Mouse (Mus musculus): ENCODE results near the gene Fam151a. TPM values are rescaled to one million over a fixed set of nuclear protein-coding genes. Genes with fewer than 3 reads are reported as not detected.
A peak's percentile ranks its signal among the peaks of the same experiment; 100 is the strongest.
"Not testable (repeated sequence)": the region's sequence is repeated elsewhere in the genome, so short reads cannot be mapped to it uniquely, and the experiment has no call there.

Gene Fam151a
- polyA plus RNA-seq, 2 experiments = 0.43 to 1.1 TPM

GRCm38 (mm10) chr4:106788627-106789026 lies 54.9 kb downstream of the Fam151a start:
- H3K9ac ChIP-seq (ENCODE audit: low read depth, low read length, severe bottlenecking) = no peak overlapping the region
- no peaks in the 10 kb centered on the region for H3K9me3 ChIP-seq (ENCODE audit: control insufficient read depth, low read length)
- DNase-seq (ENCODE audit: low spot score) (no peak), ATAC-seq (ENCODE audit: low FRiP score, low read depth) (no peak)
- H3K27ac ChIP-seq (replicated peaks; ENCODE audit: low read depth, low read length) = no peak overlapping the region
- no peak overlapping the region for H3K4me3 ChIP-seq (replicated peaks; ENCODE audit: low read length)
- TF ChIP-seq POLR2A (IDR thresholded peaks at IDR 0.05; ENCODE audit: borderline replicate concordance, extremely low read depth, insufficient read depth, insufficient read length) = no peak
- no peaks in the 10 kb centered on the region for H3K27me3 ChIP-seq (ENCODE audit: control insufficient read depth, insufficient read depth, low read length)
- H3K4me1 ChIP-seq (ENCODE audit: control insufficient read depth, insufficient read depth, low read length) = peaks cover 49% of the 10 kb centered on the region
- H3K4me2 ChIP-seq (replicated peaks; ENCODE audit: low read depth, low read length, severe bottlenecking) = no peak overlapping the region
- WGBS = 92% methylated on average over 11 of the region's 11 CpGs
- H3K36me3 ChIP-seq (ENCODE audit: control insufficient read depth, insufficient read depth, low read length) = no peaks in the 10 kb centered on the region

- WGBS = 57% methylated on average over 9 of the region's 9 CpGs
- no peak for ATAC-seq (ENCODE audit: low FRiP score, low read depth)
- no peaks in the 10 kb centered on the region for H3K9me3 ChIP-seq (ENCODE audit: control insufficient read depth, low read length)
- DNase-seq (ENCODE audit: low spot score) = no peak
- no peak overlapping the region for H3K9ac ChIP-seq (ENCODE audit: low read depth, low read length, severe bottlenecking)
- TF ChIP-seq POLR2A (IDR thresholded peaks at IDR 0.05; ENCODE audit: borderline replicate concordance, extremely low read depth, insufficient read depth, insufficient read length) = no peak
- no peak overlapping the region for H3K4me3 ChIP-seq (replicated peaks; ENCODE audit: low read length)
- H3K27ac ChIP-seq (replicated peaks; ENCODE audit: low read depth, low read length) = peak overlapping the region; percentile 26; the same call in 1 of the 2 replicates
- H3K4me1 ChIP-seq (ENCODE audit: control insufficient read depth, insufficient read depth, low read length) = peaks cover 42% of the 10 kb centered on the region
- no peaks in the 10 kb centered on the region for H3K36me3 ChIP-seq (ENCODE audit: control insufficient read depth, insufficient read depth, low read length)
- no peaks in the 10 kb centered on the region for H3K27me3 ChIP-seq (ENCODE audit: control insufficient read depth, insufficient read depth, low read length)
- no peak overlapping the region for H3K4me2 ChIP-seq (replicated peaks; ENCODE audit: low read depth, low read length, severe bottlenecking)
Measured at GRCm38 (mm10) chr4:106789705-106790104, 56.0 kb downstream of the Fam151a start.

- not testable (repeated sequence) for H3K9me3 ChIP-seq (ENCODE audit: control insufficient read depth, low read length); H3K4me2 ChIP-seq (replicated peaks; ENCODE audit: low read depth, low read length, severe bottlenecking)
- 75% methylated on average over 5 of the region's 5 CpGs for WGBS
Measured at GRCm38 (mm10) chr4:106790218-106790617, 56.5 kb downstream of the Fam151a start.

GRCm38 (mm10) chr4:106790938-106791337 lies 57.2 kb downstream of the Fam151a start:
- TF ChIP-seq POLR2A (IDR thresholded peaks at IDR 0.05; ENCODE audit: borderline replicate concordance, extremely low read depth, insufficient read depth, insufficient read length) = no peak
- DNase-seq (ENCODE audit: low spot score) (no peak), ATAC-seq (ENCODE audit: low FRiP score, low read depth) (no peak)
- peaks cover 31% of the 10 kb centered on the region for H3K4me1 ChIP-seq (ENCODE audit: control insufficient read depth, insufficient read depth, low read length)
- no peak overlapping the region for H3K4me2 ChIP-seq (replicated peaks; ENCODE audit: low read depth, low read length, severe bottlenecking)
- no peaks in the 10 kb centered on the region for H3K27me3 ChIP-seq (ENCODE audit: control insufficient read depth, insufficient read depth, low read length)
- no peak overlapping the region for H3K4me3 ChIP-seq (replicated peaks; ENCODE audit: low read length)
- no peak overlapping the region for H3K9ac ChIP-seq (ENCODE audit: low read depth, low read length, severe bottlenecking)
- no peaks in the 10 kb centered on the region for H3K36me3 ChIP-seq (ENCODE audit: control insufficient read depth, insufficient read depth, low read length)
- no peak overlapping the region for H3K27ac ChIP-seq (replicated peaks; ENCODE audit: low read depth, low read length)
- 88% methylated on average over 1 of the region's 1 CpGs for WGBS
- H3K9me3 ChIP-seq (ENCODE audit: control insufficient read depth, low read length) = no peaks in the 10 kb centered on the region

More at GRCm38 (mm10) chr4:106790218-106790617, 56.5 kb downstream of the Fam151a start:
- H3K36me3 ChIP-seq (ENCODE audit: control insufficient read depth, insufficient read depth, low read length); H3K27me3 ChIP-seq (ENCODE audit: control insufficient read depth, insufficient read depth, low read length); H3K4me3 ChIP-seq (replicated peaks; ENCODE audit: low read length); ATAC-seq (ENCODE audit: low FRiP score, low read depth); DNase-seq (ENCODE audit: low spot score); H3K9ac ChIP-seq (ENCODE audit: low read depth, low read length, severe bottlenecking): not testable (repeated sequence)
- H3K4me1 ChIP-seq (ENCODE audit: control insufficient read depth, insufficient read depth, low read length) = peaks cover 38% of the 10 kb centered on the region
- peak overlapping the region; percentile 26; the same call in 1 of the 2 replicates for H3K27ac ChIP-seq (replicated peaks; ENCODE audit: low read depth, low read length)

- TF ChIP-seq POLR2A (IDR thresholded peaks at IDR 0.05; ENCODE audit: borderline replicate concordance, extremely low read depth, insufficient read depth, insufficient read length) = no peak
- H3K9me3 ChIP-seq (ENCODE audit: control insufficient read depth, low read length) = no peaks in the 10 kb centered on the region
- no peak overlapping the region for H3K9ac ChIP-seq (ENCODE audit: low read depth, low read length, severe bottlenecking)
- H3K4me3 ChIP-seq (replicated peaks; ENCODE audit: low read length) = no peak overlapping the region
- no peaks in the 10 kb centered on the region for H3K36me3 ChIP-seq (ENCODE audit: control insufficient read depth, insufficient read depth, low read length)
- ATAC-seq (ENCODE audit: low FRiP score, low read depth) = no peak
- no peak for DNase-seq (ENCODE audit: low spot score)
- peaks cover 18% of the 10 kb centered on the region for H3K4me1 ChIP-seq (ENCODE audit: control insufficient read depth, insufficient read depth, low read length)
- H3K27ac ChIP-seq (replicated peaks; ENCODE audit: low read depth, low read length) = no peak overlapping the region
- no peaks in the 10 kb centered on the region for H3K27me3 ChIP-seq (ENCODE audit: control insufficient read depth, insufficient read depth, low read length)
- H3K4me2 ChIP-seq (replicated peaks; ENCODE audit: low read depth, low read length, severe bottlenecking) = no peak overlapping the region
Measured at GRCm38 (mm10) chr4:106792276-106792675, 58.6 kb downstream of the Fam151a start.

GRCm38 (mm10) chr4:106793826-106794225 lies 60.1 kb downstream of the Fam151a start:
- DNase-seq (ENCODE audit: low spot score); H3K27ac ChIP-seq (replicated peaks; ENCODE audit: low read depth, low read length); ATAC-seq (ENCODE audit: low FRiP score, low read depth); H3K9ac ChIP-seq (ENCODE audit: low read depth, low read length, severe bottlenecking); H3K27me3 ChIP-seq (ENCODE audit: control insufficient read depth, insufficient read depth, low read length); H3K4me3 ChIP-seq (replicated peaks; ENCODE audit: low read length); H3K9me3 ChIP-seq (ENCODE audit: control insufficient read depth, low read length); H3K36me3 ChIP-seq (ENCODE audit: control insufficient read depth, insufficient read depth, low read length); H3K4me2 ChIP-seq (replicated peaks; ENCODE audit: low read depth, low read length, severe bottlenecking): not testable (repeated sequence)
- 95% methylated on average over 9 of the region's 9 CpGs for WGBS
- peaks cover 13% of the 10 kb centered on the region for H3K4me1 ChIP-seq (ENCODE audit: control insufficient read depth, insufficient read depth, low read length)
